Mouse (Mus musculus) lung, postnatal 10 days (tissue): ENCODE results near the gene Gbgt1.
"Not testable (repeated sequence)": the region's sequence is repeated elsewhere in the genome, so short reads cannot be mapped to it uniquely, and the experiment has no call there.

Experiments used
- DNase-seq: peaks from one replicate; pipeline ENCODE4 v3.0.0; 2021

The Gbgt1 gene

GRCm38 (mm10) chr2:28504676-28505075, 8.0 kb downstream of the Gbgt1 start:
- no peak for DNase-seq

- no peak for DNase-seq
These were observed 9.1 kb downstream of the Gbgt1 start, which contains the start of gene Gm10134 for GRCm38 (mm10) chr2:28505795-28506194. Gene Gm10134 (plus strand): TSS chr2:28506095.

DNA sequence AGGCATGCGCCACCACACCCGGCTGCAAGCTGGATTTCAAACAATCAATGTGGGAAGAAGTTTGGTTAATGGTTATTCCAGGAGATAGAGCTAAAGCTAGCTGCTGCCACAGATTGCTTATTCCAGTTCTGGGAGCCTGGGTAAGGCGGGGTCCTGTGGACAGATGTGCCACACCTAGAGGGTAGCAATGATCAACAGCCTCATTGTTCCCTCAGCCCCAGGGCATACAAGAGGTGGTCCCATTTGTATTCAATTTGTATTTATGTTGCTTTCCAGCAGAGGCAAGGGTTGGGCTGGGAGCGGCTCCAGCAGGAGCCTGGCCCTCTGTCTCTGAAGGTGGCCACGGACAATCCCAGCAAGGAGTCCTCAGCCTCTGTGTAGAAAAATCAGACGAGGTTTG, 9.6 kb downstream of the Gbgt1 start:
- DNase-seq: peak; percentile 0

DNA sequence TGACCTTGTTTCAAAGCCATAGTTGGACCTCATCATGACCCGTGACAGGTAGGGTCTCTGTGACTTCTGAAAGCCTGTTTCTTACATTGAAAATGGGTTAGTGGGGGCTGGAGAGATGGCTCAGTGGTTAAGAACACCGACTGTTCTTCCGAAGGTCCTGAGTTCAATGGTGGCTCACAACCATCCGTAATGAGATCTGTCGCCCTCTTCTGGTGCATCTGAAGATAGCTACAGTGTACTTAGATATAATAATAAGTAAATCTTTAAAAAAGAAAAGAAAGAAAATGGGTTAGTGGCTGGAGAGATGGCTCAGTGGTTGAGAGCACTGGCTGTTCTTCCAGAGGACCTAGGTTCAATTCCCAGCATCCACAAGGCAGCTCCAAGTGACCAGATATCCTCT, 14.9 kb downstream of the Gbgt1 start:
- not testable (repeated sequence) for DNase-seq

- peak; percentile 64 for DNase-seq
These were observed 16.2 kb downstream of the Gbgt1 start, which contains the start of gene Ralgds for GRCm38 (mm10) chr2:28512798-28513401. Gene Ralgds (plus strand): TSS chr2:28513125.

DNA sequence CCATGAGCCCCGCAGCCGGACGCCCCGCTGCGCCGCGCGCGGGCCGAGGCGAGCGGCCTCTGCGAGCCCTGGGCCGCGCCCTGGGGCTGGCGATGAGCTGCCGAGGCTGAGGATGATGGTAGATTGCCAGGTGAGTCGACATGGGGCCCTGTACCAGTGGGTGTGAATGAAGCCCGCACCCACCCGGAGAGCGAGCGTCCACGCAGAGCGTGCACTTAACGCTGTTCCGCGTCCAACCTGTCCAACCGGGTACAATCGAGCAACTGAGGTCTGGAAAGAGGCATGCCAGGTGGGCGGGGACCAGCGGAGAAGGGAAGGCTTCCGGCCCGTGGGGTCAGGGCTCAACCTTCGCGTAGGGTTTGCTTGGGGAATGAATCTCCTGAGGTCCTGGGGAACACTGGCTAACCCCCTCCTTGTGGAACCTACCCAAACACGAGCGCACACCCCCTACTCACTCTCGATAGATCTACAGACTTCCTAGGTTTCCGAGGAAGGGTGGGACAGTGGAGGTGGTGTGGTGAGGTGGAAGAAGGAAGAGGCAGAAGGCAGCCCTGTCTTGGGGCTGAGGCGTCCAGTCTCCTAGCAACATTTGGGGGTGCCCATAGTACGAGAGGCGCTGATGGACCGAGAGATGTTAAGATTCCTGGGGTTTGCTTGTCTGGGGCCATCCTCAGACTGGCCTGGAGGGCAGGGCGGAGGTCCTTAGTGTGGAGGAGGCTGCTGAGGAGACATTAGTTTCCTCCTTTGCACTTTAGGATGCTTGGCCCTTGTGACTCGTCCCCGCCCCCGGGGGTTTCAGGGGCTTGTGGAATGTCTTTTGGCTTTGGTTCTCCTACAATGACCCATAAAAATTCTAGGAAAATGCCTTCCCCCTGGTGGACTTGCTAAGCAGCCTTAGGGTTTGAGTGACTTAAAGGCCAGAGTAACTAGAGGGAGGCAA, 17.0 kb downstream of the Gbgt1 start:
- peak; percentile 50 for DNase-seq

GRCm38 (mm10) chr2:28514489-28514888, 17.8 kb downstream of the Gbgt1 start:
- DNase-seq: peak; percentile 93

GRCm38 (mm10) chr2:28517206-28517909, 20.7 kb downstream of the Gbgt1 start:
- DNase-seq: peak; percentile 88

GRCm38 (mm10) chr2:28518231-28518630, 21.5 kb downstream of the Gbgt1 start:
- no peak for DNase-seq

GRCm38 (mm10) chr2:28520581-28520980, 23.9 kb downstream of the Gbgt1 start:
- DNase-seq: no peak

DNA sequence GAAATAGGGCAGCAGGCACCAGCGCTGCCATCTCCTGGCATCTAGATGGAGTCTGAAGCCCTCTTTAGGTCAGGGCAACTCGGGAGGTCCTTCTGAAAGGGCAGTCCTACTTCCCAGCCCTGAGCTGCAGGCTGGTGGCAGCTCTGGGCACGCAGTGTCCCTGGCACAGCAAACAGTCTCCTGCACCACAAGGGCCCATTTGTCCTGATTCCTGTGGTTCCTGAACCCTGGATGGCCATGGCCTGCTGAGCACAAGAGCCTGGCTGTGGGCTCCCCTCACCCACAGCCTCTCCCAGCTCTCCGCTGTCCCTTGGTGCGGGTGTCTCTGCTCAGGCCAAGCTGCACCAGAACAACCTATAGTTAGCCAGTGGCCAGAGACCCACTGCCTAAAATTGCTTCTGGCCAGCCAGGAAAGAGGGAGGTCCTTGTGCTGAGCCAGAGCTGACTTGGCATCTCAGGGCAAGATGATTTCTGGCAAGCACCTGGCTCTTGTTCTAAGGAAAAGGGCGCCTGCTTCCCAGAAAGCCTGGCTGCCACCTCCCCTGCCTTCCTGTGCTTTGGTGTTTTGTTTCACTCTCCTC, 25.0 kb downstream of the Gbgt1 start:
- no peak for DNase-seq

- no peak for DNase-seq
These were observed 25.5 kb downstream of the Gbgt1 start for GRCm38 (mm10) chr2:28522166-28522565.

GRCm38 (mm10) chr2:28523643-28524117, 27.0 kb downstream of the Gbgt1 start:
- peak; percentile 94 for DNase-seq

GRCm38 (mm10) chr2:28524406-28524805, 27.7 kb downstream of the Gbgt1 start:
- no peak for DNase-seq

GRCm38 (mm10) chr2:28525219-28525942, 28.7 kb downstream of the Gbgt1 start:
- DNase-seq: peak; percentile 86

GRCm38 (mm10) chr2:28525943-28526876, 29.5 kb downstream of the Gbgt1 start:
- peak; percentile 59 for DNase-seq

- no peak for DNase-seq
These were observed 31.0 kb downstream of the Gbgt1 start for GRCm38 (mm10) chr2:28527436-28528353.

DNA sequence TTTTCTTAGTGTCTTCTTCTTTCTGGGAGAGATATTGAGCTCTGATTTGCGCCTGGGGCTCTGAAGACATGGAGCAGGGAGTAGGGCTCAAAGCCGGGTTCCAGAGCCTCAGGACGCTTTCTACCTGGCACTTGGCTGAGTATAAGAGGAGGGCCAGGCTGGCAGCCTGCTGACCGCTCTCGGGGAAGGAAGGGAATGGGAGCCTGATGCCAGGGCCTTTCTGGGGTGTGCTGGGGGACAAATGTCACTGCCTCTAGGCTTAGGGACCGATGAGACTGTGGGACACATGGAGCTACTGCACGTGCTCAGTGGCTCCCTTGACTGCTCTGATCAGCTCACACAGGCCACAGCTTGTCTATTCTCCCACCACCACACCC, 31.7 kb downstream of the Gbgt1 start:
- DNase-seq: no peak

- no peak for DNase-seq
These were observed 33.2 kb downstream of the Gbgt1 start for GRCm38 (mm10) chr2:28529856-28530255.

GRCm38 (mm10) chr2:28530311-28530710, 33.6 kb downstream of the Gbgt1 start:
- DNase-seq: no peak
